Mouse (Mus musculus) lung, postnatal 4 days (tissue): Measurements from ENCODE around the gene Prep.

ENCODE experiments used
- DNase-seq, 2 experiments: peaks; one replicate each; pipeline ENCODE4 v3.0.0; 2021

The Prep gene

DNA sequence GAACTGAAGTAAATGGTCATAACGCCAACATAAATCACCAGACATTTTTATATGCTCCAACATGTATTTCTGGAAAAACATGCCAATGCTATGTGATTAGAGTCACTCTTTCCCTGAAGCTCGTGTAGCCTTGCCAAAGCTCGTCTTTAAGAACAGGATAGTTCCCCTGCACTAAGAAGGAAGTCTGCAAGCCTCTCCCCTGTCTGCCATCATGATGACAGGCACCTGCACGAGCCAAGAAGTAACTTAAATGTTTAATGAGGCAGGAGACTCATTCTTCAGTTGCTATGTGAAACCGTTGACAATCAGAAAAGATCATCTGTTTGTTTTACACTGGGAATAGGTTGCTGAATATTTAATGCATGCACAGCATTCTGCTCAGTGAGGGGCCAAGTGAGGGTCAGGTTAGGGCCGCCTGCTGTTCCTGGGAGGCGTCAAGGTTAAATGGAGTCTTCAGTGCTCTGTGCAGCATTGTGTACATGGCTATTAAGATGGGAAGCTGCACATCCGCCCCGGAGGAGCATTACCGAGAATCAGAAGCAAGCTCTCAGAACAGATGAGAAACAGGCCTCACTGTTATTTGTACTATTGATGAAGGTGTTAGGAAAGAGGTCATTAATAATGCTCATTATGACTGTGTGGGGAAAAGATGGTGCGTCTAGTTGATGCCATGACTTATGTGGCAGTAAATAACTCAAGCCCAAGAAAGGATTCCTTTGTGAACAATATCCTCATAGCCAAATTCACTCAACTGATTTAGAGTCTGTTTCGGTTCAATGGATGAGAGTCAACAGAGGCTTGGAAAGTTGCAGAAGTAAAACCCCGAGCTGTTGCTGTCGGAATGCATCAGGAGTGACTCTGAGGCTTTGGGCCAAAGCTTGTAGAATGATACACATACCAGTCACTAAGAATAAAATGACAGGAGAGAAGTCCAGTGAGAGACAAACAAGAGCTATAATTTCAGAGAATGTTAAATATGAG, 126.6 kb downstream of the Prep start:
- no peak for DNase-seq

DNA sequence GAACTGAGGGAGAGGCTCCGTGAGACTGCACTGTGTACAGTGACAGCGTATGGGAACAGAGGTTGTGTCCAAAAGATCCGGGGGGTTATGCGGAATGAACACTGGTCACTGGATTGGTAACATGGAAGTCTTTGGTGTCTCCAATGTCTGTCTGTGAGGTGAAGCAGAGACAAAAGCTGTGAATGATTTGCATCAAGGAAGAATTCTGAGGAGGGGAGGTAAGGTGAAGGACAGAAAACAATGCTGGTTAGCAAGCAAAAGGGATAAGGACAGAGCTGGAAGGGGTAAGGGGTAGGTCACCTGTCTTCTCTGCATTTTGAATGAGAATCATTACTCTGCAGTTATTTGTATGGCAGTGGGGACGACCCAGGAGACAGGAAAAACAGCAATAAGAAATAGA, 127.5 kb downstream of the Prep start:
- no peak for DNase-seq

DNA sequence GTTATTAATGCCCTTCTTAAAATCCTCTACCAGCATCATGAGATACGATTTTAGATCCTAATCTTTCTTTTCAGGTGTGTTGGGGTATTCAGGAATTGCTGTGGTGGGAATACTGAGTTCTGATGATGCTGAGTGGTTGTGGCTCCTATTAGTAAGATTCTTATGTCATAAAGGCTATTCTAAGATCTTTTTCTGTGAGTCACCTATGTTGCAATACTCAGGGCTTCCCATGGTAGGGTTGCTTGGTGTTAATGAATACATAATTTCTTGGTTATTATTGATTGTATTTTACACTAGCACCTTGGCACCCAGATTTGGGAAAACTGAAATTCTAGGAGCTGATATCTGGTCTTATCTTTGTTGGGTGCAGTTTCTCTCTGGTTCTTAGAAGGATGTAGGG, 137.6 kb downstream of the Prep start:
- DNase-seq: no peak

DNA sequence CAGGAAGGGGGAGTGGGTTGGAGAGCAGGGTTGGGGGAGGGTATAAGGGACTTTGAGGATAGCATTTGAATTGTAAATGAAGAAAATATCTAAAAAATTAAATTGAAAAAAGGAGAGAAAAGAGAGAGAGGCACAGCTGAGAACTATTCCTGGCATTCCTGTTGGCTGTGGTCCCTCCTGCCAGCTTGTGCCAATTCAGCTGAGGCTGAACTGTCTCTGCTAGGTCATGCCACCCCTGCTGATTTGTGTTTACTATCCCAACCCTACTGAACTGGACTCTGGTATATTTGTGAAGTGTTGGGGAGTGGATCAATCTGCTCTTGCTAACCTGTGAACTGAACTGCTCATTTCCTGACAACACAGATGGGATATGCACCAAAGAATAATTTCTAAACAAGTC, 143.2 kb downstream of the Prep start:
- DNase-seq: no peak

DNA sequence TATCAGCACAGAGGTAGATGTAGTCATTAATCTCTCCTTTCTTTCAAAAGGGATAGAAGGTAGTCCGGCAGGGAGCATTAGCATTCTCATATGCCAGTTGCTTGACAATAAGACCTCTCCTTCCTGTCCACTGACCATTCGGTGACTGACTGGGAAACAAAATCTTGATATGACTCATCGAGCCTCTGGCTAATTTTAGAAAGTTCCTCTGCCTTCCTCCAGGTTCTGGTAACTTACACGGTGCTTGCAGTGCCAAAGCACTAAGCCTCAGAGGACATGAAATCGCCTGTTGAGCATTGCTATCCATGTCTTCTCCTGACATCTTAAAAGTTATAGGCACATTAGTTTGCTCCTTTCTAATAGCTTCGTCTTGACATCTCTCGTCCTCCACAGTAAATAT, 149.7 kb downstream of the Prep start:
- DNase-seq: no peak
